Mouse (Mus musculus) intestine, postnatal 0 days (tissue): ENCODE data around the gene Tbck. TPM values are rescaled to one million over a fixed set of nuclear protein-coding genes. Genes with fewer than 3 reads are reported as not detected.

ENCODE experiments used
- ATAC-seq: fragments of 200-750 bp; cut with Nextera tagmentation; 2 replicates; pipeline ENCODE4 v1.8.0; 2017; ENCODE audit warnings: mild to moderate bottlenecking, moderate TSS enrichment, moderate library complexity
- H3K27ac ChIP-seq: fragments of 300-500 bp; sonication (generic); 2 replicates; pipeline ENCODE4 v1.5.1; 2014; ENCODE audit warnings: mild to moderate bottlenecking, low read depth, low read length, moderate library complexity
- H3K27me3 ChIP-seq: fragments of 300-500 bp; sonication (generic); replicated peaks from 2 replicates; pipeline ENCODE4 v1.6.1; 2014; ENCODE audit warnings: low read length, mixed read lengths; ENCODE audit not compliant: control insufficient read depth, insufficient read depth
- H3K36me3 ChIP-seq: fragments of 300-500 bp; sonication (generic); 2 replicates; pipeline ENCODE4 v1.6.1; 2014; ENCODE audit warnings: mild to moderate bottlenecking, moderate library complexity; ENCODE audit not compliant: control insufficient read depth, insufficient read depth
- H3K4me1 ChIP-seq: fragments of 300-500 bp; sonication (generic); replicated peaks from 2 replicates; pipeline ENCODE4 v1.6.1; 2014; ENCODE audit warnings: antibody characterized with exemption, low read length, mixed read lengths; ENCODE audit not compliant: control insufficient read depth, insufficient read depth
- H3K4me2 ChIP-seq: fragments of 300-500 bp; sonication (generic); replicated peaks from 2 replicates; pipeline ENCODE4 v1.6.1; 2014; ENCODE audit warnings: low read depth, mild to moderate bottlenecking, moderate library complexity
- H3K4me3 ChIP-seq: fragments of 300-500 bp; sonication (generic); 2 replicates; pipeline ENCODE4 v1.5.1; 2014; ENCODE audit warnings: low read depth, low read length
- H3K9ac ChIP-seq: fragments of 300-500 bp; sonication (generic); 2 replicates; pipeline ENCODE4 v1.6.1; 2014; ENCODE audit warnings: mild to moderate bottlenecking, low read depth, low read length
- H3K9me3 ChIP-seq: fragments of 300-500 bp; sonication (generic); 2 replicates; pipeline ENCODE4 v1.6.1; 2016; ENCODE audit warnings: mixed run types; ENCODE audit not compliant: control insufficient read depth
- CTCF ChIP-seq: sonication (generic); IDR thresholded peaks from 2 replicates; pipeline ENCODE4 v1.5.1; 2016; ENCODE audit warnings: low read depth, mild to moderate bottlenecking, control low read depth, antibody characterized with exemption, moderate library complexity
- WGBS: fragments of 180-500 bp; shearing (Covaris S2); extraction: QIAGEN DNeasy Blood & Tissue Kit; methylation state at CpG from one replicate; pipeline ENCODE4 v1.1.7; 2014; 5-methylcytosine and 5-hydroxymethylcytosine counted together
- polyA plus RNA-seq: library from polyadenylated mRNA; unstranded; fragments of >200 nt; fragmentation: Nextera tagmentation; extraction: Ambion mirVana; gene quantifications from 2 replicates; pipeline ENCODE4 v1.2.1, GENCODE M21; 2015

Gene Tbck
- polyA plus RNA-seq, 1 experiment from 2014 or later, result 7.7 TPM

- Histone ChIP-seq H3K36me3 (no peaks in the 10 kb centered on the region), H3K4me2 (no peak overlapping the region), H3K9me3 (no peaks in the 10 kb centered on the region), H3K9ac (no peak overlapping the region), H3K4me3 (no peak overlapping the region), H3K27ac (no peak overlapping the region), H3K27me3 (no peaks in the 10 kb centered on the region), H3K4me1 (no peaks in the 10 kb centered on the region)
- TF ChIP-seq CTCF, result no peak
- 47% methylated on average over 6 of the region's 6 CpGs for WGBS
- no peak for ATAC-seq
Measured at GRCm38 (mm10) chr3:132873251-132873650, 189.3 kb downstream of the Tbck start.

GRCm38 (mm10) chr3:132876011-132876708, 192.2 kb downstream of the Tbck start:
- 64% methylated on average over 14 of the region's 14 CpGs for WGBS
- no peak overlapping the region for H3K4me2 ChIP-seq
- no peaks in the 10 kb centered on the region for H3K36me3 ChIP-seq
- no peak for TF ChIP-seq CTCF
- no peaks in the 10 kb centered on the region for H3K27me3 ChIP-seq
- no peaks in the 10 kb centered on the region; the same call in 1 of the 2 replicates for H3K4me1 ChIP-seq
- no peak overlapping the region for H3K27ac ChIP-seq
- no peak overlapping the region for H3K9ac ChIP-seq
- no peaks in the 10 kb centered on the region for H3K9me3 ChIP-seq
- no peak overlapping the region for H3K4me3 ChIP-seq
- ATAC-seq, result no peak

GRCm38 (mm10) chr3:132876933-132877676, 193.2 kb downstream of the Tbck start:
- WGBS, result 64% methylated on average over 10 of the region's 10 CpGs
- H3K9ac ChIP-seq, result no peak overlapping the region
- H3K4me1 ChIP-seq, result no peaks in the 10 kb centered on the region; the same call in 1 of the 2 replicates
- H3K9me3 ChIP-seq, result no peaks in the 10 kb centered on the region
- H3K36me3 ChIP-seq, result no peaks in the 10 kb centered on the region
- H3K27me3 ChIP-seq, result no peaks in the 10 kb centered on the region
- ATAC-seq, result no peak
- H3K4me3 ChIP-seq, result no peak overlapping the region
- TF ChIP-seq CTCF, result no peak
- H3K27ac ChIP-seq, result no peak overlapping the region
- no peak overlapping the region for H3K4me2 ChIP-seq

GRCm38 (mm10) chr3:132880361-132880760, 196.4 kb downstream of the Tbck start:
- Histone ChIP-seq H3K27ac (no peak overlapping the region), H3K4me2 (no peak overlapping the region), H3K27me3 (no peaks in the 10 kb centered on the region), H3K36me3 (no peaks in the 10 kb centered on the region), H3K9me3 (no peaks in the 10 kb centered on the region), H3K4me1 (no peaks in the 10 kb centered on the region; the same call in 1 of the 2 replicates), H3K4me3 (no peak overlapping the region), H3K9ac (no peak overlapping the region)
- WGBS, result 84% methylated on average over 3 of the region's 3 CpGs
- no peak for TF ChIP-seq CTCF
- no peak for ATAC-seq

GRCm38 (mm10) chr3:132880826-132881225, 196.9 kb downstream of the Tbck start:
- no peaks in the 10 kb centered on the region for H3K27me3 ChIP-seq
- no peak for TF ChIP-seq CTCF
- H3K36me3 ChIP-seq, result no peaks in the 10 kb centered on the region
- no peak for ATAC-seq
- no peak overlapping the region for H3K4me2 ChIP-seq
- H3K4me1 ChIP-seq, result no peaks in the 10 kb centered on the region; the same call in 1 of the 2 replicates
- H3K9ac ChIP-seq, result no peak overlapping the region
- H3K27ac ChIP-seq, result no peak overlapping the region
- H3K9me3 ChIP-seq, result no peaks in the 10 kb centered on the region
- 77% methylated on average over 9 of the region's 9 CpGs for WGBS
- H3K4me3 ChIP-seq, result no peak overlapping the region

GRCm38 (mm10) chr3:132883256-132883655, 199.3 kb downstream of the Tbck start:
- no peaks in the 10 kb centered on the region for H3K27me3 ChIP-seq
- no peaks in the 10 kb centered on the region; the same call in 1 of the 2 replicates for H3K4me1 ChIP-seq
- no peak for TF ChIP-seq CTCF
- no peak overlapping the region for H3K4me3 ChIP-seq
- WGBS, result 74% methylated on average over 9 of the region's 9 CpGs
- H3K27ac ChIP-seq, result no peak overlapping the region
- H3K36me3 ChIP-seq, result no peaks in the 10 kb centered on the region
- no peak overlapping the region for H3K9ac ChIP-seq
- no peak overlapping the region for H3K4me2 ChIP-seq
- no peak for ATAC-seq
- H3K9me3 ChIP-seq, result no peaks in the 10 kb centered on the region
